Mouse (Mus musculus): ENCODE results near the gene Klf12. TPM values are rescaled to one million over a fixed set of nuclear protein-coding genes. Genes with fewer than 3 reads are reported as not detected.
"Not testable (repeated sequence)": the region's sequence is repeated elsewhere in the genome, so short reads cannot be mapped to it uniquely, and the experiment has no call there.

Gene Klf12
- polyA plus RNA-seq, 1 experiment: 1.4 TPM

DNA sequence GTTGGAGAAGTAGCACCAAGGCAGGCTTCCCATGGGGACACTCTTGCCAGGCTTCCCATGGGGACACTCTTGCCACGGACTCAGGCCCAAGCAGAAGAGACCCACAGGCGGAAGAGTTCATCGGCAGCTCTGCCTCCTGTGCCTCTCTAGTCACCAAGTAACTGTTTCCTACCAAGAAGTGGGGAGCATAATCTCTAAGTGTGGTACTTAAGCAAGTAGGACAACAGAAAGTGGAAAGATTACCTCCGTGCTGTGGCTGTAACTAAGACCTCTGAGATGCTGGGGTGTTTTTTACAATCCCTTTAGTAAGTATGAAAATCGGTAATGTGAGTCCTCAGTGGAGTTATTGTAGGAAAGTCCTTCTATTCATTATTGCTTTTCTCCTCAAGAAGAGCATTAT is 410.8 kb downstream of the Klf12 start:
- Histone ChIP-seq H3K27ac (replicated peaks; ENCODE audit: low read depth, low read length) (no peak overlapping the region), H3K4me3 (ENCODE audit: insufficient read depth, low read depth, low read length) (no peak overlapping the region), H3K4me1 (ENCODE audit: control insufficient read depth, insufficient read depth, insufficient read length, low read length) (no peaks in the 10 kb centered on the region)

DNA sequence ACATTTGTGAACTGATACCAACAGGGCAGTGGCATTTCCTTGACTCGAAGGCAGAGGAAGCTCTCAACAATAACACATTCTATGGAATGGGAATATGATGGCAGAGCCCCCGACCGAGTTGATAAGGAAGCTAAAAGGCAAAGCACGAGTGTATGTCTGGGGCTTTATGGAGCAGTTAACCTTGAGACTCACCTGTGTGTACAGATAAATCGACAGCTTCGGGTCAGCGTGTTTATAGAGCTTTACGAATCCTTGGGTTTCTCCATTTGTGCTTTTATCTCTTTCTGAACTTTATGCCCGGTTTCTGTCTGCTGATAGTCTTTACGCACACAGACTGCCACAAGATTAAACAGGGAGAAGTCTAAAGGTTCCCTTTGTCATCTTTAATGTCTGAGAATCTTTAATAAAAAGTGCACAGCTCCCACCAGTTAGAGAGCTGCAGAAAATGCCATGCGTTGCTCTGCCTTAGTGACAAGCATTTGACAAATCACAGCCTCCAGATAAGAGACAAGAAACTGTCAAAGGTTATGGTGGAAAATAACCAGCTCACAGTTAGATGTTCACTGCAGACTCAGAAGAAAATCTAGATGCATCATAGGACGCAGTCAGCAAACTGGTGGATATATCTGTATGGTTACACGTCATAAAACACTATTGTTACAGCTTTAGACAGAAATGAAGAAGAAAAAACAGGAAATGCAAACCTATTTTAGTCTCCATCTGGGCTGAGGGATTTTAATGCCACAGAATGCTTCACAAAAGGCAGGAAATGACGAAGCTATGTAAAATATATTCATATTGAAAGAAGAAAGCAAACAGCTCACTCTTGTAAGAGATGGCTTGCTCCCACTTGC is 428.1 kb downstream of the Klf12 start:
- Histone ChIP-seq H3K4me1 (ENCODE audit: control insufficient read depth, insufficient read depth, insufficient read length, low read length) (no peaks in the 10 kb centered on the region), H3K27ac (replicated peaks; ENCODE audit: low read depth, low read length) (no peak overlapping the region), H3K4me3 (ENCODE audit: insufficient read depth, low read depth, low read length) (no peak overlapping the region)

DNA sequence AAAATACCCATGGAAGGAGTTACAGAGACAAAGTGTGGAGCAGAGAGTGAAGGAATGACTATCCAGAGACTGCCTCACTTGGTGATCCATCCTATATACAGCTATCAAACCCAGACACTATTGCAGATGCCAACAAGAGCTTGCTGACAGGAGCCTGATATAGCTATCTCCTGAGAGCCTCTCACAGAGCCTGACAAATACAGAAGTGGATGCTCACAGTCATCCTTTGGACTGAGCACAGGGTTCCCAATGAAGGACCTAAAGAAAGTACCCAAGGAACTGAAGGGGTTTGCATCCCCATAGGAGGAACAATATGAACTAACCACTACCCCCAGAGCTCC is 430.0 kb downstream of the Klf12 start:
- H3K4me3 ChIP-seq (ENCODE audit: insufficient read depth, low read depth, low read length); H3K4me1 ChIP-seq (ENCODE audit: control insufficient read depth, insufficient read depth, insufficient read length, low read length); H3K27ac ChIP-seq (replicated peaks; ENCODE audit: low read depth, low read length): not testable (repeated sequence)

DNA sequence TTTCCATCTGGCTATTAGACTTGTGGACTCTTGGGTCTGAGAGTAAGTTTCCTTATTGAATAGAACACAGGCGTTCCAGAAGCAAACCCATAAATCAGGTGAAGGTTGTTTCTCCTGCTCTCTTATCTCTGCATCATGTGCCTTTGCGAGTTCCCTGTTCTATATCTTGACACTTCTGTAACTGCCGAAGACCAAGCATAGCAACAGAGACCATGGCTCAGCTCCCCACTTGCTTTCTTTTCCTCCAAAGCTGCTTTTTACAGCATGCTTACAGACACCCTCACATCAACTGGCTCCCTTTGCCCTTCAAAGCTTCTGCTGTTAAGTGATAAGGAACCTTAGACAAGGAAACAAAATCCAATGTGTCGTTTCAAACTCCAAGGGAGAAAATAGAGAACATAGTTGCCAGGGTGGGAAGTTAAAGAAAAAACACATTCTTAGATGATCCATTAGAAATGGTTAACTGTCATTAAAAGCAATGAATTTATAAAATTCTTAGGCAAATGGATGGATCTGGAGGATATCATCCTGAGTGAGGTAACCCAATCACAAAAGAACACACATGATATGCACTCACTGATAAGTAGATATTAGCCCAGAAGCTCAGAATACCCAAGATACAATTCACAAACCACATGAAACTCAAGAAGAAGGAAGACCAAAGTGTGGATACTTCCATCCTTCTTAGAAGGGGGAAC is 430.6 kb downstream of the Klf12 start:
- not testable (repeated sequence) for H3K27ac ChIP-seq (replicated peaks; ENCODE audit: low read depth, low read length); H3K4me1 ChIP-seq (ENCODE audit: control insufficient read depth, insufficient read depth, insufficient read length, low read length); H3K4me3 ChIP-seq (ENCODE audit: insufficient read depth, low read depth, low read length)

DNA sequence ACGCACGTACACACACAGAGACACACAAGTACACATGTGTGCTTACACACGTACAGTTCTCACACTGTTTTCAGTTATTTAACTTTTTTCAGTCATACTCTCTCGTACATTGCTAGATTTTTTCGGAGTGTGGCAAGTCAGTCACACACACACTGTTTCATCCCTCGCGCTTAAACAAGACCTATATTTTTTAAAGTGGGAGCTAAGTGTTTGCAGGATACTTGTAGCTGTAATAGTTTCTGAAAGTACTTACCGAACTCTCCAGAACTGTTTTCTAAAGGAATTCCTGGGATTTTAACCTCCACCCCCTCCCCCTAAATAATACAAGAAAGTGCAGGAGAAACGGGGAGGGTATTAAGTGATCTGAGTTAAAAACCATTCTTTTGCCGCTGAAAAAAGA is 434.1 kb downstream of the Klf12 start:
- H3K27ac ChIP-seq (replicated peaks; ENCODE audit: low read depth, low read length): no peak overlapping the region
- no peak overlapping the region for H3K4me3 ChIP-seq (ENCODE audit: insufficient read depth, low read depth, low read length)
- H3K4me1 ChIP-seq (ENCODE audit: control insufficient read depth, insufficient read depth, insufficient read length, low read length): no peaks in the 10 kb centered on the region

DNA sequence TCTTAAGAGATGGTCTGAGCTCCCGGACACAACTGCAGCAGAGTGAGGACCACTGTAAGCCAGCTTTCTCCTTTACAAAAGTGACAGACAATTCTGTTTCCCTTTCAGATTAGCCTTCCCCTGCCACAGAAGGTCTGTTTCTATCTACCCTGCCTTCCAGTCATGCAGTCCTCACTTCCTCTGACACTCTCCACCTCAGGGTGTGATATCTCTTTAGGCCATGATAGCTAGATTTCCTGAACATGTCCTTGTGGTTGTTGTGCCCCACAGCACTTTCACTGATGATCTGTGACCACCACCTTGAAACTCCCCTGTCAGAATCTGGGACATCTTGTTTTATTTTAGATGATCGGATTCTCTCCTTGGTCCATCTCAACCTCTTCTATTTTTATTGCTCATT is 437.0 kb downstream of the Klf12 start:
- H3K27ac ChIP-seq (replicated peaks; ENCODE audit: low read depth, low read length): no peak overlapping the region
- H3K4me3 ChIP-seq (ENCODE audit: insufficient read depth, low read depth, low read length): no peak overlapping the region
- no peaks in the 10 kb centered on the region for H3K4me1 ChIP-seq (ENCODE audit: control insufficient read depth, insufficient read depth, insufficient read length, low read length)

DNA sequence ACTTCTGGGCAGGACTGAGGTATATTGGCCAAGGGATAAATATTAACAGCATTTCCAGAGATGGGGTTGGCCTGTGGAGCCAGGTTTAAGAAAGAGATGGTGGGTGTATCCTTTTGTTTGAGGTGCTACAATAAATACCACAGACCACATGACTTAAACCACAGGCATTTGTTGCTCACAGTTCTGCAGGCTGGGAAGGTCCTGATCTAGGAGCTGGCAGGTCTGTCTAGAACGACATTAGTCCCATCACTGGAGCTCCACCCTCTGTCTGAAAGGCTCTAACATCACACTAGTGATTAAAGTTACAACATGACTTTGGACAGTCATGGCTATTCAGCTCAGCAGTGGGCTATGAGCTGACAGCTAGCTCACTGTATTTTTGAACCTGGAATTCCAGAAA is 457.8 kb downstream of the Klf12 start:
- H3K4me1 ChIP-seq (ENCODE audit: control insufficient read depth, insufficient read depth, insufficient read length, low read length): no peaks in the 10 kb centered on the region
- no peak overlapping the region for H3K27ac ChIP-seq (replicated peaks; ENCODE audit: low read depth, low read length)
- H3K4me3 ChIP-seq (ENCODE audit: insufficient read depth, low read depth, low read length): no peak overlapping the region

All from brown adipose tissue, adult 24 weeks (tissue).